Mouse (Mus musculus) kidney, adult 8-10 months (tissue): ENCODE measurements at regions not wholly inside any gene's neighbourhood (a gene's known extent, or its start where the extent isn't known, plus 50 kb on each side); places are given as distances from the start of the nearest gene placed in this dataset.
"Not testable (repeated sequence)": the region's sequence is repeated elsewhere in the genome, so short reads cannot be mapped to it uniquely, and the experiment has no call there.

ENCODE experiments used
- DNase-seq, 2 experiments: peaks; one replicate each; pipeline ENCODE4 v3.0.0; 2022

GRCm38 (mm10) chr4:101366905-101367679, 52.0 kb upstream of the Ak4 start:
- DNase-seq = peak; percentile 63 to 72

GRCm38 (mm10) chr4:101365299-101365698, 53.8 kb upstream of the Ak4 start:
- peak; percentile 37 to 68 for DNase-seq

GRCm38 (mm10) chr4:101364716-101365115, 54.4 kb upstream of the Ak4 start:
- peak; percentile 87 to 94 for DNase-seq

- DNase-seq = not testable (repeated sequence)
Measured at GRCm38 (mm10) chr4:101363231-101363630, 55.8 kb upstream of the Ak4 start.

GRCm38 (mm10) chr4:101361779-101362178, 57.3 kb upstream of the Ak4 start:
- DNase-seq = no peak

- DNase-seq = peak; percentile 71 to 87
Measured at GRCm38 (mm10) chr4:101360296-101360695, 58.8 kb upstream of the Ak4 start.

GRCm38 (mm10) chr4:101359119-101359518, 60.0 kb upstream of the Ak4 start:
- no peak for DNase-seq

GRCm38 (mm10) chr4:101358525-101358924, 60.6 kb upstream of the Ak4 start:
- DNase-seq = no peak

- DNase-seq = peak; percentile 48 to 72
Measured at GRCm38 (mm10) chr4:101357923-101358322, 61.2 kb upstream of the Ak4 start.

GRCm38 (mm10) chr4:101356954-101357891, 61.9 kb upstream of the Ak4 start:
- peak; percentile 70 to 79 for DNase-seq

GRCm38 (mm10) chr4:101356093-101356953, 62.8 kb upstream of the Ak4 start:
- peak; percentile 86 to 89 for DNase-seq

GRCm38 (mm10) chr4:101355431-101356092, 63.5 kb upstream of the Ak4 start:
- peak; percentile 71 to 74 for DNase-seq

- DNase-seq = peak in 1 of 2 experiments; percentile 57
Measured at GRCm38 (mm10) chr4:101354951-101355350, 64.1 kb upstream of the Ak4 start.

- no peak for DNase-seq
Measured at GRCm38 (mm10) chr4:101354086-101354855, 64.8 kb upstream of the Ak4 start.

- no peak for DNase-seq
Measured at GRCm38 (mm10) chr4:101352178-101352577, 66.9 kb upstream of the Ak4 start.

- no peak for DNase-seq
Measured at GRCm38 (mm10) chr4:101351716-101352115, 67.4 kb upstream of the Ak4 start.

- DNase-seq = no peak
Measured at GRCm38 (mm10) chr4:101350656-101351055, 68.4 kb upstream of the Ak4 start.

- peak; percentile 66 to 82 for DNase-seq
Measured at GRCm38 (mm10) chr4:101350222-101350621, 68.9 kb upstream of the Ak4 start.

- DNase-seq = peak; percentile 67
Measured at GRCm38 (mm10) chr4:101349413-101349812, 69.7 kb upstream of the Ak4 start.

- no peak for DNase-seq
Measured at GRCm38 (mm10) chr4:101347309-101347708, 71.8 kb upstream of the Ak4 start.

GRCm38 (mm10) chr4:101342071-101342762, 76.9 kb upstream of the Ak4 start:
- DNase-seq = no peak
